Mouse (Mus musculus): ENCODE data around the gene Fau. TPM values are rescaled to one million over a fixed set of nuclear protein-coding genes. Genes with fewer than 3 reads are reported as not detected.
"Not testable (repeated sequence)": the region's sequence is repeated elsewhere in the genome, so short reads cannot be mapped to it uniquely, and the experiment has no call there.

Gene Fau
- total RNA-seq (2021): 1,000 to 10,000 TPM; 1,446 to 1,549 TPM
- long read RNA-seq, experiment 1, transcript Fau-207 (4 exons, 744 nt): minor isoform, 8 of 402 reads
- long read RNA-seq, experiment 1, transcript Fau-201 (5 exons, 508 nt): minor isoform, 65 of 402 reads
- long read RNA-seq, experiment 1, transcript Fau-202 (5 exons, 613 nt): major isoform, 316 of 402 reads
- long read RNA-seq, experiment 1, partial matches to known transcripts: 5 of 402 reads
- long read RNA-seq, experiment 1, other reads (novel, unspliced or antisense): 8 of 402 reads
- long read RNA-seq, experiment 2, transcript Fau-201 (5 exons, 508 nt): minor isoform, 38 of 362 reads
- long read RNA-seq, experiment 2, transcript Fau-202 (5 exons, 613 nt): major isoform, 296 of 362 reads
- long read RNA-seq, experiment 2, transcript Fau-207 (4 exons, 744 nt): minor isoform, 5 of 362 reads
- long read RNA-seq, experiment 2, partial matches to known transcripts: 13 of 362 reads
- long read RNA-seq, experiment 2, other reads (novel, unspliced or antisense): 9 of 362 reads

DNA sequence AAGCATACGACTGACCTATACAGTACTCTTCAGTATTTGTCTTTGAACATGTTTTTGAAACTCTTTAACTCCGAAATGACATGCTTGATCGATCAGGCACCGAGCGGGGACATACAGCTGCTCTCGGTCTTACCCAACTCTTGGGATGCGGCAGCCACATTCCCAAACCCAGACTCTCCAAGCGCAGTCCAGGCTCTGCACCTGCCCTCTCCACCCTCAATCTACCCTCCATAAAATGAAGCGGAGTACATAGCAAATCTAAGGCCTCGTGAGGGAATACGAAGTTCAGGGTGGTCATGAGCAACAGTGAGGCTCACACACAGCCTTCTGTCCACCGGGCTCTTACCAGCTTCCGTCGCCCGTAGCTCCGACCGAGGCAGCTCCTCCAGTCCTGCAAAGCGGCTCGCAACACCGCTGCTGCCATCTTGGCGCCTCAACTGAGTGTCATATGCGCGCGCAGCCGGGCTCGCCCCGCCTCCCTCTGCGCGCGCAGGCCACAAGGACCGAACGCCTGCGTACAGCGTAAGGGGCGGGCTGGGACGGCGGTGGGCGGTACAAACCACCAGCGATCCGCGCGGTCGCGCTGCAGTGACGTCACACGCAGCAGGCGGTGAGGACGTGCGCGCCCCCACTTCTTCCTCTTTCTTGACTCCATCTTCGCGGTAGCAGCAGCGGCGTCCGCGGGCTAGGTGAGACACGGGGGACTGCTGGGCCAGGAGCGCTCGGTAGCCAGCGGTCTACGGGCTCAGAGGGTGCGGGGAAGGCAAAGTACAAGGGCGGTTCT, at the start of gene Fau, which contains the start of gene Mrpl49:
TSS of gene Fau (plus strand) at position 532 of the 784 bp plus-strand sequence.
TSS of gene Mrpl49 (minus strand) at position 473 of the 784 bp plus-strand sequence.
- DNase-seq (ENCODE audit: low spot score in 2 of 2): peak; percentile 96 to 97

DNA sequence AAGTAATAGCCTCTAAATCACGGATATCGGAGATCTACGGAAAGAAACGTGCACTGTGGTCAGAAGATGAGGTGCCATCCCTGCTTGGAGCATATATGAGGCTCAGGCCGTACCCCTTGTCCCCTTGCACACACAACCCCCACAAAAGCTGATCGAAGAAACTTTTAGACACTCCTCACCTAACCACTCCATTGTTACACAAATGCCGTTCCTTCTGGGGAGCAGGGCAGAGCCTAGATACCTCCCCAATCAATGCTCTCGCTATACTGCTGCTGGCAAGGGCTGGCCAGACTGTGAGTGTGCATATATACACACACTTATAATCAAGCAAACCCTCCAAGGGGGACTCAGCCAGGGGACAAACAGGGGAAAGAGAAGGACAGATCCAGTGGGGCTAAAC, 48.5 kb upstream of the Fau start:
- no peak for DNase-seq (ENCODE audit: low spot score in 2 of 2)

- no peak for DNase-seq (ENCODE audit: low spot score in 2 of 2)
Measured at GRCm38 (mm10) chr19:6013691-6014090, 44.0 kb upstream of the Fau start.

GRCm38 (mm10) chr19:6014991-6015510, 42.6 kb upstream of the Fau start:
- no peak for DNase-seq (ENCODE audit: low spot score in 2 of 2)

DNA sequence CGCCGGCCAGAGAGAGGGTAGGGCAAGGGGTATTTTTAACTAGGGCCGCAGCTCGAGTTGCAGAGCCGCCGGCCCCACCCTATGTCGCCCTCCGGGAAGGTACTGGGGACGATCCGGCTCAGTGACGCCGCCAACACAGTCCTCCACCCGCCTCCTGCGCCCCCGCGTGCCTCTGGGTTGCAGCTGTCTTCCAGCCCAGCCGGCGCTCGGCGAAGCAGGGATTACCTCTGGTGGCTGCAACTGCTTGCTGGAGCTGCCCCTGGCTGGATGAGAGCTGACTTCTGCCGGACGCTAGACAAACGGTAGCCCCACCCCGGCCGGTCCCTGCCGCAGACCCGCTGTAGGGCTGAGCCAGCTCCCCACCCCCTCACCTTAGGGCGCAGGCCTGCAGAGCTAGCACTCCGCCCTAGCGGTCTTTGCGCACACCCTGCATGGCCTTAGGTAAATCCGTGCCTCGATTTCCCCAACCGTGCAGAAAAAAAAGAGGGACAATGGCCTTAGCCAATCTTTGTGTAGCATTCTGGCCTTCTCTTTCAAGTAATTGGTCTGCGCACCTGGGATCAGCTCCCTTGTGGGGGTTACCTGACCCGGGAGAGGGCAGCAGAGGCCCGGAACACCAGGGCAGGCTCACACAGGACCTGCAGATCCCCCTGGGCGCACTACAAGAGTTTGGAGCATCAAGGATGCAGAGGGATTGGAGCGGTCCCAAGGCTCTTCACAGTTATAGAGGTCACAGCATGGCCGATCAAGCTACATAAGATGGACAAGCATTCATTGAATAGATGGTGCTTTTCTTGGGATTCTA, 41.9 kb upstream of the Fau start, which contains the start of gene Capn1:
TSS of gene Capn1 (minus strand) at position 387 of the 805 bp plus-strand sequence.
- DNase-seq (ENCODE audit: low spot score in 2 of 2): peak; percentile 46 to 58

DNA sequence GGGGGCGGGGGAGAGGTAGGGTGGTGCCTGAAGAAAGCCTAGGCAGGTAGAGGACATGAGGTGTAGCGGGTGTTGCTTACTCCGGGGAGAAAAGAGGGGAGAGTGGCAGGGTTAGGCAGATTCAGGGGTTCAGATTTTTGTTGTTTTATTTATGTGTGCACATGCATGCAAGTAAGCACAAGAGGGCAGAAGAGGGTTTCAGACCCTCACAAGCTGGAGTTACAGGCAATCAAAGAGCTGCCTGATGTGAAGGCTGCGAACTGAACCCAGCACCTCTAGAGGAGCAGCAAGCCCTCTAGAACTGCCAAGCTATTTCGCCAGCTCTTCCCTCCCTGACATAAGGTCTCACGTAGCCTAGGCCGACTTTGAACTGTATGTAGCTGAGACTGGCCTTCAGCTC, 41.1 kb upstream of the Fau start:
- no peak for DNase-seq (ENCODE audit: low spot score in 2 of 2)

DNA sequence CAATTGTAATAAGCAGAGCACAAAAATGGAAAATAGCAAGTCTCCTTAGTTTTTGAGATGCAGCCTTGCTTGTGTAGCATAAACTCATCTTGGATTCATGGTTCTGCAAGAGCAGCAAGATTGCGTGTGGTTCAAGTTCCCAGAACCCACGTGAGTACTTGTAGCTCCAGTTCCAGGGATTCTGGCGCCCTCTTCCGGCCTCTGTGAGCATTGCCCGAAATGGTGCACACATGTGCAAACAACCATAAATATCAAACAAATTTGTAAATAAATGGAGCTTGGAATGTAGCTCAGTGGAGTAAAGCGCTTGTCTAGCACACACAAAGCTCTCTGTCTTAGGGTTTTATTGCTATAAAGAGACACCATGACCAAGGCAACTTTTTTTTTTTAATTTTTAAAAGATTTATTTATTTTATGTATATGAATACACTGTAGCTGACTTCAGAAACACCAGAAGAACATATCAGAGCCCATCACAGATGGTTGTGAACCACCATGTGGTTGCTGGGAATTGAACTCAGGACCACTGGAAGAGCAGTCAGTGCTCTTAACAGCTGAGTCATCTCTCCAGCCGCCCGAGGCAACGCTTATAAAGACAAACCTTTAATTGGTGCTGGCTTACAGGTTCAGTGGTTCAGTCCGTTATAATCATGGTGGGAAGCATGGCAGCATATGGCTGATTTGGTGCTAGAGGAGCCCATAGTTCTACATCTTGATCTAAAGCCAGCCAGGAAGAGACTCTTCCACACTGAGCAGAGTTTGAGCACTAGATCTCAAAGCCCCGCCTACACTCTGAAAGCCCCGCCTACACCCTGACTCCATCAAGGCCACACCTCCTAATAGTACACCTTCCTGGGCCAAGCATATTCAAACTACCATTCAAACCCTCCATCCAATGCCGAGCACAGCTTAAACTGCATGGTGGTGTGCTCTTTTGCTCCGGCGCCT, 39.2 kb upstream of the Fau start:
- peak; percentile 63 to 78 for DNase-seq (ENCODE audit: low spot score in 2 of 2)

DNA sequence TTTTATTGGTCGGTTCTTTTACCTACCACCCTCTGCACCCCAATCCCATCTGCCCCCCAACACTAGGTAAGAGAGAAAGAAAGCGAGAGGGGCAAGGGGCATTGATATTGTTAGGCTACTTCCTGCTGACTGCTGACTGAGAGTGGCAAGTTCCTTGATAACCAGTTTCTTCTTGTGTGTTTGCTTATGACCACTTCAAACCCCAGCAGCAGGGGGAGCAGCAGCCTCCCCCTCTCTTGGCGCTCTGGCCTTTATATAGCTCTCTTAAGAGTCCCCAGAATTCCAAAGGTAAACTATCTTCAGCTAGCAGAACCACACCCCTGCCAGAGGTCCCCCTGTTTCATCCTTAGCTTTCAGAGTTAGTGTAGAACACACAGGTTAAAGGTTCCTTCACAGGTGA, 37.4 kb upstream of the Fau start:
- no peak for DNase-seq (ENCODE audit: low spot score in 2 of 2)

DNA sequence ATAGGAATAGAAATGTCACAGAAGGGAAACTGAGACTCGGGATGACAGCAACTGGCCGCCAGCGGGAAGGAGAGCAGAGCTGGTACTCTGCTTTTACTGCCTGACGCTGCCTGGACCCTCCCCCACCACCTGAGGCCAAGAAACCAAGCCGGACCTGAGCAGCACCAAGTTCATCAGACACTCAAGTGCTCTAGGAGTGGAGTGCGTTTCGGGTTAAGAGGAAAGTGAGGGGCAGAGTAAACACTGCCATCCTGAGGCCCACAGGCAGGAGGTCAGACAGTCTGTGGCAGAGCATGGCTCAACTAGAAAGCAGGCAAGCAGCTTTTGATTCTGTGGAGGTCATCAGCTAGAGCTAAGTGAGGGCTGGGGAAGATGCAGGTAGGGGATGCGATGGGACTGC, 34.6 kb upstream of the Fau start:
- DNase-seq (ENCODE audit: low spot score in 2 of 2): no peak

GRCm38 (mm10) chr19:6023930-6024329, 33.7 kb upstream of the Fau start:
- peak in 1 of 2 experiments; percentile 32 for DNase-seq (ENCODE audit: low spot score in 2 of 2)

DNA sequence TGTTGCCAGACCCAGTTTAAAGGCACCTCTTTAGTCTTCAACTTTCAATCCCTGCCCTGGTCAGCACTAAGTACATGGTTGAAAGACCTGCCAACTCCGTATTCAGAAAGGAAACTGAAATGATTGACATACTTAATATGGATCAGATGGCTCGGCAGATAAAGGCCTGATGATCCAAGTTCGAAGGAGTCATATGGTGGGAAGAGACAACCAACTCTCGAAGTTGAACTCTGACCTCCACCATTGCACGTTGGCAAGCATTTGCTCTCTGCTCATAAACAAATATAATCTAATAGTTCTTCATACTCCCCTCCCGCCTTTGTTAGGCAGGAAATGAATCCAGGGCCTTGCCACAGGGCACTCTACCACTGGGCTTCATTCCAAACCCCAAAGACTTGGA, 28.7 kb upstream of the Fau start:
- DNase-seq (ENCODE audit: low spot score in 2 of 2): no peak

- no peak for DNase-seq (ENCODE audit: low spot score in 2 of 2)
Measured at GRCm38 (mm10) chr19:6029426-6029825, 28.2 kb upstream of the Fau start.

DNA sequence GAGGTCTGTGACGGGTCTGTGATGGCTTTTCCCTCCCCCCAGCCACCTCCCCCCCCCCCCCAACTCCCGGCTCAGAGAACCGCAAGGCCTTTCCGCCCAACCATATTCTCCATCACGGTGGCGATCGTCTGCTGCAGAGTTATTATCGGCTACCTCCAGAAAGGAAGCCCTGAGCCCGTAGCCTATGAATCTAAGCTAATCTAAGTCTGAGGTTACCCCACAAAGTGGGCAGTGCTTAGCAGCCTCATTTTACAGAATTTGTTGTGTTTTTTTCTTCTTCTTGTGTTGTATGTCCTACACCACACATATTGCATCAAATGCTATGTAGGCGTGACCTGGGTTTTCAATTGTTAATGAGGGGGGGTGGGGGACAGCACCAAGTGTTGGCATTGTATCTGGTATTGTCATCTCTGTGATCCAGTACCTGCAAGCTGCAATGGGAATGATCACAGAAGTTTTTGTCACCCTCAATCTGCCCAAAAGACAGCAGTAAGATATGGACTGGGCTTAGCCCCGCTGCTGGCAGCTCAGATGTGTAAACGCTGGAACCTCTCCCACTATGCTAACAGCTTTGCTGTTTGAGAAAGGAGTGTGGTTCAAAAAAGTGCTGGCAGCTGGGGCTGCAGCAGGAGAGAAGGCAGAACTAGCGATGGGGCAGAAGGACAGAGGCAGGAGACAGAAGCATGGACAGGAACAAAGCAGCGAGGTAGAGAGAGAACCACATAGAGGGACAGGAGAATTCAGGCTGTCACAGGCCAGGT, 26.9 kb upstream of the Fau start:
- DNase-seq (ENCODE audit: low spot score in 2 of 2): no peak

GRCm38 (mm10) chr19:6035966-6036585, 21.6 kb upstream of the Fau start:
- no peak for DNase-seq (ENCODE audit: low spot score in 2 of 2)

GRCm38 (mm10) chr19:6037695-6038094, 19.9 kb upstream of the Fau start:
- DNase-seq (ENCODE audit: low spot score in 2 of 2): no peak

DNA sequence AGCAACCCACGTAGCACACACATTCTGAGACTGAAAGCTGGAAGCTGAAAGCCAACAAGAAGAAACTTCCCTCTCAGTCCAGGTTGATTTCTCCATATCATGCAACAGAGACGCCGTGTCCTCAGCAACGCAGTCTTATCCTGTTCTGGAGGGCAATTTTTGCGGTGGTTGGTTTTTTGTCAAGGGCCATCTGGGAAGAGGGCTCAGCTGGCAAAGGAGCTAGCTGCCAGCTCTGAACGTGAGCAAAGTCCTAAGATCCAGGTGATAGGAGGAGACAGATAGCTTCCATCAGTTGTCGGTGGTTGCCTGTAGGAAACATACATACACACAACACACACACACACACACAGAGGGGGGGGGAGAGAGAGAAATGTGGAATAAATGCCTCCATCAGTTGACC, 19.3 kb upstream of the Fau start:
- DNase-seq (ENCODE audit: low spot score in 2 of 2): no peak

GRCm38 (mm10) chr19:6040002-6040401, 17.6 kb upstream of the Fau start:
- DNase-seq (ENCODE audit: low spot score in 2 of 2): no peak

GRCm38 (mm10) chr19:6042293-6042692, 15.4 kb upstream of the Fau start:
- no peak for DNase-seq (ENCODE audit: low spot score in 2 of 2)

GRCm38 (mm10) chr19:6044102-6044501, 13.5 kb upstream of the Fau start:
- DNase-seq (ENCODE audit: low spot score in 2 of 2): not testable (repeated sequence)
